Mouse (Mus musculus): ENCODE data around the gene Tram1l1. TPM values are rescaled to one million over a fixed set of nuclear protein-coding genes. Genes with fewer than 3 reads are reported as not detected.
"Not testable (repeated sequence)": the region's sequence is repeated elsewhere in the genome, so short reads cannot be mapped to it uniquely, and the experiment has no call there.

Gene Tram1l1
- 26.2 and 26.9 TPM in 2 replicates for polyA plus RNA-seq (2014; fragmentation: Nextera tagmentation; extraction: Ambion mirVana)

GRCm38 (mm10) chr3:124320821-124321576, at the start of gene Tram1l1:
Gene Tram1l1 (plus strand): TSS chr3:124320855.
- Histone ChIP-seq H3K9ac (ENCODE audit: low read length) (peak within 1 kb of the TSS; percentile 76), H3K4me1 (ENCODE audit: control insufficient read depth, insufficient read depth, low read length) (no peaks in the 10 kb centered on the region), H3K4me2 (ENCODE audit: low read depth) (peak within 1 kb of the TSS; percentile 57), H3K36me3 (ENCODE audit: control insufficient read depth, insufficient read depth, low read length) (no peaks in the 10 kb centered on the region), H3K9me3 (ENCODE audit: control insufficient read depth, low read length) (no peaks in the 10 kb centered on the region), H3K27ac (ENCODE audit: low read depth, low read length) (peak within 1 kb of the TSS; percentile 78), H3K4me3 (ENCODE audit: low read depth, low read length) (peak within 1 kb of the TSS; percentile 56), H3K27me3 (ENCODE audit: control insufficient read depth, insufficient read depth, low read length) (no peaks in the 10 kb centered on the region)
- peak; percentile 96 for ATAC-seq (ENCODE audit: insufficient read depth, low FRiP score, low TSS enrichment)
- WGBS = 2% methylated on average over 52 of the region's 53 CpGs
- peak; percentile 96 for DNase-seq (ENCODE audit: low spot score)

GRCm38 (mm10) chr3:124271229-124271628, 49.4 kb upstream of the Tram1l1 start:
- Histone ChIP-seq H3K9me3 (ENCODE audit: control insufficient read depth, low read length) (no peaks in the 10 kb centered on the region), H3K36me3 (ENCODE audit: control insufficient read depth, insufficient read depth, low read length) (no peaks in the 10 kb centered on the region), H3K4me2 (ENCODE audit: low read depth) (no peak overlapping the region), H3K9ac (ENCODE audit: low read length) (no peak overlapping the region), H3K4me1 (ENCODE audit: control insufficient read depth, insufficient read depth, low read length) (no peaks in the 10 kb centered on the region), H3K27ac (ENCODE audit: low read depth, low read length) (no peak overlapping the region), H3K4me3 (ENCODE audit: low read depth, low read length) (no peak overlapping the region), H3K27me3 (ENCODE audit: control insufficient read depth, insufficient read depth, low read length) (no peaks in the 10 kb centered on the region)
- DNase-seq (ENCODE audit: low spot score) = no peak
- no peak for ATAC-seq (ENCODE audit: insufficient read depth, low FRiP score, low TSS enrichment)
- 81% methylated on average over 4 of the region's 4 CpGs for WGBS

GRCm38 (mm10) chr3:124271668-124272067, 49.0 kb upstream of the Tram1l1 start:
- ATAC-seq (ENCODE audit: insufficient read depth, low FRiP score, low TSS enrichment) = no peak
- Histone ChIP-seq H3K27ac (ENCODE audit: low read depth, low read length) (no peak overlapping the region), H3K9ac (ENCODE audit: low read length) (no peak overlapping the region), H3K4me3 (ENCODE audit: low read depth, low read length) (no peak overlapping the region), H3K27me3 (ENCODE audit: control insufficient read depth, insufficient read depth, low read length) (no peaks in the 10 kb centered on the region), H3K4me2 (ENCODE audit: low read depth) (no peak overlapping the region), H3K4me1 (ENCODE audit: control insufficient read depth, insufficient read depth, low read length) (no peaks in the 10 kb centered on the region), H3K36me3 (ENCODE audit: control insufficient read depth, insufficient read depth, low read length) (no peaks in the 10 kb centered on the region), H3K9me3 (ENCODE audit: control insufficient read depth, low read length) (no peaks in the 10 kb centered on the region)
- 76% methylated on average over 3 of the region's 3 CpGs for WGBS
- no peak for DNase-seq (ENCODE audit: low spot score)

GRCm38 (mm10) chr3:124272465-124273089, 48.1 kb upstream of the Tram1l1 start:
- Histone ChIP-seq H3K9me3 (ENCODE audit: control insufficient read depth, low read length) (no peaks in the 10 kb centered on the region), H3K4me1 (ENCODE audit: control insufficient read depth, insufficient read depth, low read length) (no peaks in the 10 kb centered on the region), H3K4me2 (ENCODE audit: low read depth) (no peak overlapping the region), H3K4me3 (ENCODE audit: low read depth, low read length) (no peak overlapping the region), H3K9ac (ENCODE audit: low read length) (no peak overlapping the region), H3K27ac (ENCODE audit: low read depth, low read length) (no peak overlapping the region), H3K36me3 (ENCODE audit: control insufficient read depth, insufficient read depth, low read length) (no peaks in the 10 kb centered on the region), H3K27me3 (ENCODE audit: control insufficient read depth, insufficient read depth, low read length) (no peaks in the 10 kb centered on the region)
- 55% methylated on average over 2 of the region's 2 CpGs for WGBS
- no peak for DNase-seq (ENCODE audit: low spot score)
- ATAC-seq (ENCODE audit: insufficient read depth, low FRiP score, low TSS enrichment) = no peak

- H3K4me2 ChIP-seq (ENCODE audit: low read depth) = not testable (repeated sequence)
Measured at GRCm38 (mm10) chr3:124274928-124275609, 45.6 kb upstream of the Tram1l1 start.

GRCm38 (mm10) chr3:124288936-124289335, 31.7 kb upstream of the Tram1l1 start:
- H3K4me2 ChIP-seq (ENCODE audit: low read depth); H3K27me3 ChIP-seq (ENCODE audit: control insufficient read depth, insufficient read depth, low read length); DNase-seq (ENCODE audit: low spot score); H3K9ac ChIP-seq (ENCODE audit: low read length); H3K4me1 ChIP-seq (ENCODE audit: control insufficient read depth, insufficient read depth, low read length); H3K27ac ChIP-seq (ENCODE audit: low read depth, low read length); H3K4me3 ChIP-seq (ENCODE audit: low read depth, low read length); H3K36me3 ChIP-seq (ENCODE audit: control insufficient read depth, insufficient read depth, low read length); H3K9me3 ChIP-seq (ENCODE audit: control insufficient read depth, low read length); ATAC-seq (ENCODE audit: insufficient read depth, low FRiP score, low TSS enrichment): not testable (repeated sequence)
- 40% methylated on average over 7 of the region's 7 CpGs for WGBS

More at GRCm38 (mm10) chr3:124274928-124275609, 45.6 kb upstream of the Tram1l1 start:
- peak; percentile 9; the same call in 1 of the 2 replicates for ATAC-seq (ENCODE audit: insufficient read depth, low FRiP score, low TSS enrichment)
- not testable (repeated sequence) for H3K4me1 ChIP-seq (ENCODE audit: control insufficient read depth, insufficient read depth, low read length); H3K9ac ChIP-seq (ENCODE audit: low read length); H3K27ac ChIP-seq (ENCODE audit: low read depth, low read length); H3K4me3 ChIP-seq (ENCODE audit: low read depth, low read length); H3K9me3 ChIP-seq (ENCODE audit: control insufficient read depth, low read length); H3K36me3 ChIP-seq (ENCODE audit: control insufficient read depth, insufficient read depth, low read length); H3K27me3 ChIP-seq (ENCODE audit: control insufficient read depth, insufficient read depth, low read length)
- 14% methylated on average over 13 of the region's 13 CpGs for WGBS
- DNase-seq (ENCODE audit: low spot score) = peak; percentile 55

GRCm38 (mm10) chr3:124319254-124319653, 1.4 kb upstream of the Tram1l1 start:
- Histone ChIP-seq H3K27ac (ENCODE audit: low read depth, low read length) (no peak overlapping the region), H3K4me1 (ENCODE audit: control insufficient read depth, insufficient read depth, low read length) (no peaks in the 10 kb centered on the region), H3K4me3 (ENCODE audit: low read depth, low read length) (no peak overlapping the region), H3K9ac (ENCODE audit: low read length) (no peak overlapping the region), H3K9me3 (ENCODE audit: control insufficient read depth, low read length) (no peaks in the 10 kb centered on the region), H3K27me3 (ENCODE audit: control insufficient read depth, insufficient read depth, low read length) (no peaks in the 10 kb centered on the region), H3K36me3 (ENCODE audit: control insufficient read depth, insufficient read depth, low read length) (no peaks in the 10 kb centered on the region), H3K4me2 (ENCODE audit: low read depth) (no peak overlapping the region)
- 85% methylated on average over 4 of the region's 4 CpGs for WGBS
- ATAC-seq (ENCODE audit: insufficient read depth, low FRiP score, low TSS enrichment) = no peak
- no peak for DNase-seq (ENCODE audit: low spot score)

GRCm38 (mm10) chr3:124320398-124320797, 257 bp upstream of the Tram1l1 start:
- Histone ChIP-seq H3K9ac (ENCODE audit: low read length) (peak overlapping the region; percentile 76), H3K4me1 (ENCODE audit: control insufficient read depth, insufficient read depth, low read length) (no peaks in the 10 kb centered on the region), H3K36me3 (ENCODE audit: control insufficient read depth, insufficient read depth, low read length) (no peaks in the 10 kb centered on the region), H3K4me2 (ENCODE audit: low read depth) (peak overlapping the region; percentile 57), H3K27ac (ENCODE audit: low read depth, low read length) (peak overlapping the region; percentile 78), H3K9me3 (ENCODE audit: control insufficient read depth, low read length) (no peaks in the 10 kb centered on the region), H3K4me3 (ENCODE audit: low read depth, low read length) (peak overlapping the region; percentile 56), H3K27me3 (ENCODE audit: control insufficient read depth, insufficient read depth, low read length) (no peaks in the 10 kb centered on the region)
- ATAC-seq (ENCODE audit: insufficient read depth, low FRiP score, low TSS enrichment) (peak; percentile 29), DNase-seq (ENCODE audit: low spot score) (peak; percentile 12)
- 24% methylated on average over 2 of the region's 2 CpGs for WGBS
